Mouse (Mus musculus): ENCODE results near the gene Lrrc7. TPM values are rescaled to one million over a fixed set of nuclear protein-coding genes. Genes with fewer than 3 reads are reported as not detected.

The Lrrc7 gene
- polyA plus RNA-seq, 1 experiment from 2014 or later: 0.13 TPM

- H3K36me3 ChIP-seq (ENCODE audit: control insufficient read depth, insufficient read depth, low read length): no peaks in the 10 kb centered on the region
- ATAC-seq (replicated peaks; ENCODE audit: insufficient number of reproducible peaks, low FRiP score, low TSS enrichment): no peak
- H3K27ac ChIP-seq (ENCODE audit: low read depth, low read length): no peak overlapping the region
- H3K27me3 ChIP-seq (ENCODE audit: control insufficient read depth, insufficient read depth, low read length): no peaks in the 10 kb centered on the region
- no peak overlapping the region for H3K9ac ChIP-seq (ENCODE audit: low read depth, low read length)
- no peaks in the 10 kb centered on the region for H3K9me3 ChIP-seq (replicated peaks; ENCODE audit: control insufficient read depth, low read length)
- H3K4me2 ChIP-seq: no peak overlapping the region
- H3K4me3 ChIP-seq (ENCODE audit: low read depth, low read length): no peak overlapping the region
- H3K4me1 ChIP-seq (ENCODE audit: control insufficient read depth, insufficient read depth, low read length): no peaks in the 10 kb centered on the region
These were observed 221.2 kb downstream of the Lrrc7 start for GRCm38 (mm10) chr3:158340808-158341207.

- H3K4me2 ChIP-seq: no peak overlapping the region
- no peaks in the 10 kb centered on the region for H3K9me3 ChIP-seq (replicated peaks; ENCODE audit: control insufficient read depth, low read length)
- ATAC-seq (replicated peaks; ENCODE audit: insufficient number of reproducible peaks, low FRiP score, low TSS enrichment): no peak
These were observed 231.9 kb downstream of the Lrrc7 start for GRCm38 (mm10) chr3:158330085-158330484.

GRCm38 (mm10) chr3:158310391-158310790 is 251.6 kb downstream of the Lrrc7 start:
- no peak overlapping the region for H3K4me2 ChIP-seq
- no peaks in the 10 kb centered on the region for H3K9me3 ChIP-seq (replicated peaks; ENCODE audit: control insufficient read depth, low read length)
- WGBS (ENCODE audit: insufficient replicate concordance): 73% methylated on average over 2 of the region's 2 CpGs
- no peak overlapping the region for H3K4me3 ChIP-seq (ENCODE audit: low read depth, low read length)
- no peaks in the 10 kb centered on the region for H3K27me3 ChIP-seq (ENCODE audit: control insufficient read depth, insufficient read depth, low read length)
- H3K9ac ChIP-seq (ENCODE audit: low read depth, low read length): no peak overlapping the region
- H3K36me3 ChIP-seq (ENCODE audit: control insufficient read depth, insufficient read depth, low read length): no peaks in the 10 kb centered on the region
- no peak overlapping the region for H3K27ac ChIP-seq (ENCODE audit: low read depth, low read length)
- no peak for ATAC-seq (replicated peaks; ENCODE audit: insufficient number of reproducible peaks, low FRiP score, low TSS enrichment)
- H3K4me1 ChIP-seq (ENCODE audit: control insufficient read depth, insufficient read depth, low read length): no peaks in the 10 kb centered on the region

More at GRCm38 (mm10) chr3:158330085-158330484, 231.9 kb downstream of the Lrrc7 start:
- no peaks in the 10 kb centered on the region for H3K4me1 ChIP-seq (ENCODE audit: control insufficient read depth, insufficient read depth, low read length)
- no peaks in the 10 kb centered on the region for H3K36me3 ChIP-seq (ENCODE audit: control insufficient read depth, insufficient read depth, low read length)
- no peak overlapping the region for H3K4me3 ChIP-seq (ENCODE audit: low read depth, low read length)
- no peaks in the 10 kb centered on the region for H3K27me3 ChIP-seq (ENCODE audit: control insufficient read depth, insufficient read depth, low read length)
- H3K9ac ChIP-seq (ENCODE audit: low read depth, low read length): no peak overlapping the region
- no peak overlapping the region for H3K27ac ChIP-seq (ENCODE audit: low read depth, low read length)

GRCm38 (mm10) chr3:158307415-158307814 is 254.6 kb downstream of the Lrrc7 start:
- no peaks in the 10 kb centered on the region for H3K9me3 ChIP-seq (replicated peaks; ENCODE audit: control insufficient read depth, low read length)
- ATAC-seq (replicated peaks; ENCODE audit: insufficient number of reproducible peaks, low FRiP score, low TSS enrichment): no peak
- no peak overlapping the region for H3K4me2 ChIP-seq
- H3K27ac ChIP-seq (ENCODE audit: low read depth, low read length): no peak overlapping the region
- no peaks in the 10 kb centered on the region for H3K27me3 ChIP-seq (ENCODE audit: control insufficient read depth, insufficient read depth, low read length)
- H3K9ac ChIP-seq (ENCODE audit: low read depth, low read length): no peak overlapping the region
- H3K36me3 ChIP-seq (ENCODE audit: control insufficient read depth, insufficient read depth, low read length): no peaks in the 10 kb centered on the region
- H3K4me3 ChIP-seq (ENCODE audit: low read depth, low read length): no peak overlapping the region
- no peaks in the 10 kb centered on the region for H3K4me1 ChIP-seq (ENCODE audit: control insufficient read depth, insufficient read depth, low read length)

DNA sequence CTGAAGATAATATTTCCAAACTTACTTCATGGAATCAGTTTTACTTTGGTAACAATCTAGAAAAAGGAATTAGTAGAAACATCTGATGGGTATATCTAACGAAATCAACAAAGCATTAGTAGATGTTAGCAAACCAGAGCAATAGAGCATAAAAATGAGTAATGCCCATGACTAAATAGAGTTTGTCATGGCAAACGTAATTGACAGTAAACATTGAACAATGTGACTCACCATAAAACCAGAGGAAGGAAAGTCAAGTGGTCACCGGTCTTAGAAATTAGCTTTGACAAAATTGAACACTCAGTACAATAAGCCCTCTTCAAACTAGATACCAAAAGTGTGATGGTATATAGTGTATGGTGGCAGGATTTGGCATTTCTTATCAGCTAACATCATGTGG is 263.3 kb downstream of the Lrrc7 start:
- H3K9me3 ChIP-seq (replicated peaks; ENCODE audit: control insufficient read depth, low read length): no peaks in the 10 kb centered on the region
- no peak for ATAC-seq (replicated peaks; ENCODE audit: insufficient number of reproducible peaks, low FRiP score, low TSS enrichment)
- 85% methylated on average over 3 of the region's 3 CpGs for WGBS (ENCODE audit: insufficient replicate concordance)
- H3K27me3 ChIP-seq (ENCODE audit: control insufficient read depth, insufficient read depth, low read length): no peaks in the 10 kb centered on the region
- no peak overlapping the region for H3K9ac ChIP-seq (ENCODE audit: low read depth, low read length)
- no peak overlapping the region for H3K4me3 ChIP-seq (ENCODE audit: low read depth, low read length)
- H3K27ac ChIP-seq (ENCODE audit: low read depth, low read length): no peak overlapping the region
- H3K4me1 ChIP-seq (ENCODE audit: control insufficient read depth, insufficient read depth, low read length): no peaks in the 10 kb centered on the region
- H3K36me3 ChIP-seq (ENCODE audit: control insufficient read depth, insufficient read depth, low read length): no peaks in the 10 kb centered on the region
- no peak overlapping the region for H3K4me2 ChIP-seq

GRCm38 (mm10) chr3:158295041-158295440 is 267.0 kb downstream of the Lrrc7 start:
- Histone ChIP-seq H3K4me2 (no peak overlapping the region), H3K4me1 (ENCODE audit: control insufficient read depth, insufficient read depth, low read length) (no peaks in the 10 kb centered on the region), H3K9me3 (replicated peaks; ENCODE audit: control insufficient read depth, low read length) (no peaks in the 10 kb centered on the region), H3K27me3 (ENCODE audit: control insufficient read depth, insufficient read depth, low read length) (no peaks in the 10 kb centered on the region), H3K4me3 (ENCODE audit: low read depth, low read length) (no peak overlapping the region), H3K27ac (ENCODE audit: low read depth, low read length) (no peak overlapping the region), H3K36me3 (ENCODE audit: control insufficient read depth, insufficient read depth, low read length) (no peaks in the 10 kb centered on the region), H3K9ac (ENCODE audit: low read depth, low read length) (no peak overlapping the region)
- no peak for ATAC-seq (replicated peaks; ENCODE audit: insufficient number of reproducible peaks, low FRiP score, low TSS enrichment)
- WGBS (ENCODE audit: insufficient replicate concordance): 64% methylated on average over 5 of the region's 5 CpGs

DNA sequence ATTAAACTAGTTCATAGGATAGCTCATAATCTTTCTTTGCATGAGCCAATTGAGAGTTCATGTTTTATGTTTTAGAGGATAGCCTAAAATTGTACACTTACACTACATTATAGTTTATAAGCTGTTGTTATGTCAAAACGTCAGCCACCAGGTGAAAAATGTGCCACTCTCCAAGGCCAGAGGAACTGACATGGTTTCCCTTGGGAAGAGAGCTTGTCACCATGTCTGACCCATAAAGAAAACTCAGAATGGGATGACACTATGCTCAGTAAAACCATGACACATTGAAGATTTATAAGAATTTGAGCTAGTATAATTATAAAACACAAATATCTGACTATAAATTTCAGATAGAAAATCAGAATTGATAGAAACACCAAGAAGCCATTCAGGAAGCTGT is 277.6 kb downstream of the Lrrc7 start:
- Histone ChIP-seq H3K4me3 (ENCODE audit: low read depth, low read length) (no peak overlapping the region), H3K9ac (ENCODE audit: low read depth, low read length) (no peak overlapping the region), H3K4me1 (ENCODE audit: control insufficient read depth, insufficient read depth, low read length) (no peaks in the 10 kb centered on the region), H3K27me3 (ENCODE audit: control insufficient read depth, insufficient read depth, low read length) (no peaks in the 10 kb centered on the region), H3K4me2 (no peak overlapping the region), H3K36me3 (ENCODE audit: control insufficient read depth, insufficient read depth, low read length) (no peaks in the 10 kb centered on the region), H3K27ac (ENCODE audit: low read depth, low read length) (no peak overlapping the region), H3K9me3 (replicated peaks; ENCODE audit: control insufficient read depth, low read length) (no peaks in the 10 kb centered on the region)
- WGBS (ENCODE audit: insufficient replicate concordance): 62% methylated on average over 1 of the region's 1 CpGs
- ATAC-seq (replicated peaks; ENCODE audit: insufficient number of reproducible peaks, low FRiP score, low TSS enrichment): no peak

- Histone ChIP-seq H3K4me2 (no peak overlapping the region), H3K27ac (ENCODE audit: low read depth, low read length) (no peak overlapping the region), H3K4me3 (ENCODE audit: low read depth, low read length) (no peak overlapping the region), H3K9ac (ENCODE audit: low read depth, low read length) (no peak overlapping the region), H3K27me3 (ENCODE audit: control insufficient read depth, insufficient read depth, low read length) (no peaks in the 10 kb centered on the region), H3K36me3 (ENCODE audit: control insufficient read depth, insufficient read depth, low read length) (no peaks in the 10 kb centered on the region), H3K4me1 (ENCODE audit: control insufficient read depth, insufficient read depth, low read length) (no peaks in the 10 kb centered on the region), H3K9me3 (replicated peaks; ENCODE audit: control insufficient read depth, low read length) (no peaks in the 10 kb centered on the region)
- WGBS (ENCODE audit: insufficient replicate concordance): 69% methylated on average over 2 of the region's 2 CpGs
- no peak for ATAC-seq (replicated peaks; ENCODE audit: insufficient number of reproducible peaks, low FRiP score, low TSS enrichment)
These were observed 283.4 kb downstream of the Lrrc7 start for GRCm38 (mm10) chr3:158278631-158279030.

DNA sequence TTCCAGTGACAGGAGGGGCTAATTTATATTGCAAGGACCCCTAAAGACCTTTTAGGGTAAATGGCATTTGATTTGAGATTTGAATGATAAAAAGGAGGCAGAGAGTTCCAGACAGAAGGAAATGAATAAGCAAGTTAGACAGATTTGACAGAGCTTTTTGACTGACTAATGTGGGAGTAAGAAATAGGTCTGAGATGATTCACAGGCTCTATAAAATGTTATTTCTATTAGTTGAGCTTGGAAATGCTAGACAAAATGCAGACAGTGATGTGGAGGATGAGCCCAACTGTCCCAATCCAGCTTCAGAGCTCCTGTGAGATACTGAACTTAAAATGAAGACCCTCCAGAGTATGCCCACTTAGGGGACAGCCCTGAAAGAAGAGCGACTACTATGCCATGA is 289.3 kb downstream of the Lrrc7 start:
- Histone ChIP-seq H3K4me1 (ENCODE audit: control insufficient read depth, insufficient read depth, low read length) (no peaks in the 10 kb centered on the region), H3K4me3 (ENCODE audit: low read depth, low read length) (no peak overlapping the region), H3K27me3 (ENCODE audit: control insufficient read depth, insufficient read depth, low read length) (no peaks in the 10 kb centered on the region), H3K36me3 (ENCODE audit: control insufficient read depth, insufficient read depth, low read length) (no peaks in the 10 kb centered on the region), H3K9me3 (replicated peaks; ENCODE audit: control insufficient read depth, low read length) (no peaks in the 10 kb centered on the region), H3K9ac (ENCODE audit: low read depth, low read length) (no peak overlapping the region), H3K27ac (ENCODE audit: low read depth, low read length) (no peak overlapping the region), H3K4me2 (no peak overlapping the region)
- ATAC-seq (replicated peaks; ENCODE audit: insufficient number of reproducible peaks, low FRiP score, low TSS enrichment): no peak
- 81% methylated on average over 1 of the region's 1 CpGs for WGBS (ENCODE audit: insufficient replicate concordance)
